ENCODE assay signal across 10 mouse cellular contexts in genomic region chr11:113776851-113777511, GRCm38 (mm10). TPM values are rescaled to one million over a fixed set of nuclear protein-coding genes. Genes with fewer than 3 reads are reported as not detected.
DNase-seq lines count a peak whose midpoint lies in the region; ATAC-seq and TF ChIP-seq lines count a peak whose summit lies in the region.
"Had no signal": no experiment of that assay in that cellular context is flagged by ENCODE, and none has a peak within 500 bp of the region (broad histone marks: within the 10 kb centered on the region; RNA-seq: fewer than 3 reads in every experiment).

No protein-coding gene starts in this region.

- WGBS in bone marrow, adult 2 months, result 65% methylated on average over 14 of the region's 14 CpGs
- 64% methylated on average over 14 of the region's 14 CpGs for WGBS in liver, postnatal 0 days (ENCODE audit: insufficient replicate concordance)

- H3K9me3 ChIP-seq in liver, postnatal 0 days (ENCODE audit: low read length), result no peaks in the 10 kb centered on the region
- H3K9me3 ChIP-seq: limb, embryonic 13.5 days had no signal

- H3K4me1 ChIP-seq in bone marrow, adult 2 months (ENCODE audit: control insufficient read depth, insufficient read depth, low read length), result peaks cover 7% of the 10 kb centered on the region
- peaks cover 29% of the 10 kb centered on the region for H3K4me1 ChIP-seq in liver, postnatal 0 days (ENCODE audit: insufficient read depth)

- intact Hi-C loops in left cerebral cortex, adult 2 months (cut with DNase I), result no loop called here
- intact Hi-C loops in left cerebral cortex, postnatal 14 days (cut with DNase I), result no loop called here

- peak overlapping the region; percentile 49; the same call in 1 of the 2 replicates for H3K4me2 ChIP-seq in liver, postnatal 0 days (ENCODE audit: low read depth, low read length)
- H3K4me2 ChIP-seq: hindbrain, embryonic 14.5 days; limb, embryonic 13.5 days had no signal

- ATAC-seq in liver, postnatal 0 days, result no peak

- DNase-seq in adrenal gland, adult (ENCODE audit: inconsistent age in 2 of 2, low spot score in 1 of 2), result peak; percentile 82 to 91
- DNase-seq in adrenal gland, postnatal 4 days (ENCODE audit: low spot score in 2 of 2), result no peak
- no peak for DNase-seq in left cerebral cortex, adult 2 months (ENCODE audit: extremely low spot score in 1 of 2, low spot score in 2 of 2)
- no peak for DNase-seq in left cerebral cortex, postnatal 14 days (ENCODE audit: low spot score in 2 of 2)
- no peak for DNase-seq in liver, postnatal 0 days
- no peak for DNase-seq in urinary bladder, adult 18-20 months (ENCODE audit: low spot score in 2 of 2)
- no peak for DNase-seq in kidney, adult 11 months

- H3K9ac ChIP-seq in liver, postnatal 0 days (replicated peaks), result no peak overlapping the region
- H3K9ac ChIP-seq: hindbrain, embryonic 14.5 days; limb, embryonic 13.5 days had no signal

- TF ChIP-seq CTCF in left cerebral cortex, adult 2 months (IDR thresholded peaks at IDR 0.05), result no peak
- TF ChIP-seq CTCF in bone marrow, adult 2 months (IDR thresholded peaks at IDR 0.05; ENCODE audit: control insufficient read depth, insufficient read depth, low read length), result no peak
- TF ChIP-seq CTCF in liver, postnatal 0 days (IDR thresholded peaks at IDR 0.05; ENCODE audit: low read depth), result no peak

- TF ChIP-seq EP300 in liver, postnatal 0 days (IDR thresholded peaks at IDR 0.05; ENCODE audit: low read depth), result no peak

- no peak for TF ChIP-seq POLR2A in bone marrow, adult 2 months (IDR thresholded peaks at IDR 0.05; ENCODE audit: borderline replicate concordance, control insufficient read depth, low read depth, low read length)

- H3K4me3 ChIP-seq in left cerebral cortex, adult 2 months, result no peak overlapping the region
- H3K4me3 ChIP-seq in bone marrow, adult 2 months (replicated peaks; ENCODE audit: control insufficient read depth, low read depth, low read length), result no peak overlapping the region
- H3K4me3 ChIP-seq in liver, postnatal 0 days (ENCODE audit: low read depth, low read length), result no peak overlapping the region
- H3K4me3 ChIP-seq: limb, embryonic 13.5 days had no signal

- H3K27me3 ChIP-seq in liver, postnatal 0 days (ENCODE audit: insufficient read depth, low read length), result no peaks in the 10 kb centered on the region
- H3K27me3 ChIP-seq: limb, embryonic 13.5 days had no signal

- H3K27ac ChIP-seq in left cerebral cortex, adult 2 months, result peak overlapping the region; percentile 36; the same call in 1 of the 2 replicates
- peak overlapping the region; percentile 54 for H3K27ac ChIP-seq in bone marrow, adult 2 months (ENCODE audit: control insufficient read depth, insufficient read depth, low read depth, low read length, poor library complexity)
- H3K27ac ChIP-seq in liver, postnatal 0 days (ENCODE audit: low read depth), result 0 out of 2 replicates have a peak overlapping the region, but pooled peaks have one; percentile 57
- H3K27ac ChIP-seq: hindbrain, embryonic 14.5 days had no signal

- H3K36me3 ChIP-seq in liver, postnatal 0 days (replicated peaks; ENCODE audit: insufficient read depth, low read length), result no peaks in the 10 kb centered on the region
- H3K36me3 ChIP-seq: limb, embryonic 13.5 days had no signal

RNA-seq across cellular contexts. Expression of gene Cdc42ep4, which starts 25.3 kb away (rescaled TPM):
- 10 to 100 TPM; 86.9 to 95.5 TPM for total RNA-seq in adrenal gland, postnatal 4 days (2021)
- total RNA-seq in left cerebral cortex, adult 2 months (2021), result 10 to 100 TPM; 25.6 to 28.8 TPM
- 10 to 100 TPM; 35.4 to 43.3 TPM for total RNA-seq in left cerebral cortex, postnatal 14 days (2021)
- 8.6 and 9.5 TPM in 2 replicates for polyA plus RNA-seq in bone marrow, adult 2 months (2011; ENCODE audit: insufficient read depth, insufficient read length, low replicate concordance, missing spikeins)
- 12.4 and 13.7 TPM in 2 replicates for polyA plus RNA-seq in liver, postnatal 0 days (2015; fragmentation: Nextera tagmentation; extraction: Ambion mirVana)

Comparison
In these comparisons a context has a peak if more than half of its experiments do, and no peak if none do; other contexts are left out.
1. DNase-seq: peak in adrenal gland, adult (2 of 2); none in adrenal gland, postnatal 4 days (0 of 2), left cerebral cortex, adult 2 months (0 of 2), left cerebral cortex, postnatal 14 days (0 of 2), liver, postnatal 0 days (single experiment), urinary bladder, adult 18-20 months (0 of 2) and kidney, adult 11 months (single experiment).
2. Peak in every context shown above with its lines, with median percentiles within 50 percentile points of each other: H3K27ac ChIP-seq.